Mouse (Mus musculus) stomach, postnatal 0 days (tissue): ENCODE measurements at regions not wholly inside any gene's neighbourhood (a gene's known extent, or its start where the extent isn't known, plus 50 kb on each side); places are given as distances from the start of the nearest gene placed in this dataset.

Experiments used
- CTCF ChIP-seq: IDR thresholded peaks from 2 replicates; pipeline ENCODE4 v1.5.1; 2016; ENCODE audit warnings: antibody characterized with exemption, low read depth, mild to moderate bottlenecking, moderate library complexity
- EP300 ChIP-seq: optimal IDR thresholded peaks from 2 replicates; pipeline ENCODE3; 2016; ENCODE audit warnings: antibody characterized with exemption

DNA sequence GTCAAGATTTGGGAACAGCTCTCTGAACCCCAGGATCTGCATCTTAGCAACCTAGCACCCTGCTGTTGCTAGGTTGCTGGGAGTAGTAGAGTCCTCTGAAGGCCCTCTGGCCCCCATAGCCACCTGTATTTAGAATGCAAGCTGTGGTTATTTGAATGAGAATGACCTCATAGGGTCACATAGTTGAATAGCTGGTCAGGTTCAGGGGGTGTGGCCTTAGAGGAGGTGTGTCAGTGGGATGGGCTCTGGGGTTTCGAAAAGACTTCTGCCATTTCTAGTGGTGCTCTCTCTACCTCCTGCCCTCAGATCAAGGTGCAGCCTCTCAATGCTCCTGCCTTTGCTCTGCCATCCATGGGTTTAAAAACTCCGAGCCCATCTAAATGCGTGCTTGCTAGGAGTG, 477.8 kb downstream of the Tshz3 start:
- TF ChIP-seq CTCF (no peak), EP300 (no peak)
